Mouse (Mus musculus) heart, embryonic 15.5 days (tissue): ENCODE measurements around the gene Glp2r. TPM values are rescaled to one million over a fixed set of nuclear protein-coding genes. Genes with fewer than 3 reads are reported as not detected.

Experiments
- ATAC-seq: fragments of 200-750 bp; cut with Nextera tagmentation; replicated peaks from 2 replicates; pipeline ENCODE4 v1.8.0; 2017; ENCODE audit warnings: low read depth, moderate TSS enrichment; ENCODE audit not compliant: insufficient number of reproducible peaks, insufficient read depth, low FRiP score
- H3K27ac ChIP-seq: fragments of 300-500 bp; sonication (generic); 2 replicates; pipeline ENCODE4 v1.5.1; 2015; ENCODE audit warnings: mild to moderate bottlenecking, inconsistent platforms
- H3K27me3 ChIP-seq: fragments of 300-500 bp; sonication (generic); 2 replicates; pipeline ENCODE4 v1.6.1; 2015; ENCODE audit warnings: inconsistent platforms
- H3K36me3 ChIP-seq: fragments of 300-500 bp; sonication (generic); 2 replicates; pipeline ENCODE4 v1.6.1; 2015; ENCODE audit warnings: mild to moderate bottlenecking, inconsistent platforms
- H3K4me1 ChIP-seq: fragments of 300-500 bp; sonication (generic); replicated peaks from 2 replicates; pipeline ENCODE4 v1.6.1; 2015; ENCODE audit warnings: inconsistent platforms
- H3K4me2 ChIP-seq: fragments of 300-500 bp; sonication (generic); 2 replicates; pipeline ENCODE4 v1.6.1; 2015; ENCODE audit warnings: inconsistent platforms, mild to moderate bottlenecking, moderate library complexity
- H3K4me3 ChIP-seq: fragments of 300-500 bp; sonication (generic); 2 replicates; pipeline ENCODE4 v1.5.1; 2015; ENCODE audit warnings: mild to moderate bottlenecking, inconsistent platforms
- H3K9ac ChIP-seq: fragments of 300-500 bp; sonication (generic); 2 replicates; pipeline ENCODE4 v1.6.1; 2015; ENCODE audit warnings: mild to moderate bottlenecking, inconsistent platforms
- H3K9me3 ChIP-seq: fragments of 300-500 bp; sonication (generic); replicated peaks from 2 replicates; pipeline ENCODE4 v1.6.1; 2016; ENCODE audit warnings: inconsistent platforms
- WGBS: fragments of 180-500 bp; shearing (Covaris S2); methylation state at CpG from one replicate; pipeline ENCODE4 v1.1.7; 2015; ENCODE audit warnings: mixed read lengths; 5-methylcytosine and 5-hydroxymethylcytosine counted together
- polyA plus RNA-seq: library from polyadenylated mRNA; unstranded; fragments of >200 nt; fragmentation: Nextera tagmentation; extraction: Ambion mirVana; gene quantifications from 2 replicates; pipeline ENCODE4 v1.2.1, GENCODE M21; 2015

The Glp2r gene
- polyA plus RNA-seq, 1 experiment from 2014 or later, result not detected

GRCm38 (mm10) chr11:67657685-67658382 is 113.1 kb downstream of the Glp2r start:
- ATAC-seq, result no peak
- H3K9ac ChIP-seq, result no peak overlapping the region
- WGBS, result 42% methylated on average over 11 of the region's 11 CpGs

GRCm38 (mm10) chr11:67656811-67657210 is 114.1 kb downstream of the Glp2r start:
- H3K27me3 ChIP-seq, result no peaks in the 10 kb centered on the region
- no peak overlapping the region for H3K4me2 ChIP-seq
- no peak for ATAC-seq
- H3K36me3 ChIP-seq, result no peaks in the 10 kb centered on the region
- no peak overlapping the region for H3K9ac ChIP-seq
- H3K4me3 ChIP-seq, result no peak overlapping the region
- no peak overlapping the region for H3K27ac ChIP-seq
- 85% methylated on average over 9 of the region's 9 CpGs for WGBS
- H3K9me3 ChIP-seq, result no peaks in the 10 kb centered on the region
- H3K4me1 ChIP-seq, result peaks cover 21% of the 10 kb centered on the region

More at GRCm38 (mm10) chr11:67657685-67658382, 113.1 kb downstream of the Glp2r start:
- H3K4me2 ChIP-seq, result no peak overlapping the region
- no peaks in the 10 kb centered on the region for H3K36me3 ChIP-seq
- no peak overlapping the region for H3K27ac ChIP-seq
- H3K4me1 ChIP-seq, result peaks cover 17% of the 10 kb centered on the region
- H3K4me3 ChIP-seq, result no peak overlapping the region
- no peaks in the 10 kb centered on the region for H3K9me3 ChIP-seq
- no peaks in the 10 kb centered on the region for H3K27me3 ChIP-seq

DNA sequence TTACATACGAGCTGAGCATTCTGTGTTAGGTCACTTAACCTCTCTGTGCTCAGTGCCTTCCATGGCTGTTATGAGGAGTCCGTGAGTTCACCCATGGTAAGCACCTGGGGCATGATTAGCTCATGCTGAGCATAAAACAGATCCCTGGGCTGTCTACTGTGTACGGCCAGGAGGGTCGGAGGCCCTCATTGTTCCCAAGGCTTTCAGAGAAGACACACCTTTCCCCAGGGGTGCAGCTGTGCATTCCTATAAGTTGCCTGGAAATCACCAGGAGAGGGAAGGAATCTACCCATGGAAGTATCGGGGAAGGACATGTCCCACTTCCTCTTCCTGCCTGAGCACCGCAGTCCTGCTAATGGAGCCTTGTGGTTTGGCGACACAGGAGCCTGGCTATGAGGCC is 114.6 kb downstream of the Glp2r start:
- Histone ChIP-seq H3K9me3 (no peaks in the 10 kb centered on the region), H3K4me1 (peaks cover 21% of the 10 kb centered on the region), H3K9ac (no peak overlapping the region), H3K4me3 (no peak overlapping the region), H3K36me3 (no peaks in the 10 kb centered on the region), H3K4me2 (no peak overlapping the region), H3K27me3 (no peaks in the 10 kb centered on the region), H3K27ac (no peak overlapping the region)
- 82% methylated on average over 7 of the region's 7 CpGs for WGBS
- no peak for ATAC-seq

DNA sequence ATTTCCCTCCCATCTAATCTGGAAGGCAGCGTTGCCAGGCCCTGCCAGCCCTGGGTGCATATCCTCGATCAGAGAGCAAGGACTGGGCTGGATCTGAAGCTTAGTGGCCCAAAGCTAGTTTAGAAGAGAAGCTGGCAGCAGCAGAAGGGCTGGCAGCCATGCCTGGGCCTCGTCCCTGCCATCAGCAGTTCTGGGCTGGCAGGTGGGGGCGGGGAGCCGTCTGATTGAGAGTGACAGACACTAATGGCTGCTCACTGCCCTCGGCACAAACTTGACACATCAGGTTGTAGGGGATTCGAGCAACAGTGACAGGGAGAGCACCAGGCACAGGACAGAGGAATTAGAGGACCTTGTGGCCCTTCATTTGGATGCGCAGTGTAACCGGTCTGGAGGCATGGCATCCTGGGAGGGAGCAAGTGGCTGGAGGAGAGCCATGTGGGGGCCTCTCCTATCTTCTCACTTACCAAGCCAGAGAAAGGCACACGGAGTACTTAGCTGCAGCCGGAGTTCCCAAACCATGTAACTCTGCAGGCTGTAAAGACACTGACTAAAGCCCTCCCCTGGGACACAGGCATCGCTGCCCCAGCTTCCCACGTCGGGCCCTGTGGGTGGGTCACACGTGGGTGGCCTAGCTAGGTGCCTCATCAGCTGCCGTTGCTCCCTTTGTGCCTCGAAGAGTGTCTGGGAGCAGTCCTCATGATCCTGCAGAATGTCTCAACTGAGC is 115.6 kb downstream of the Glp2r start:
- WGBS, result 56% methylated on average over 17 of the region's 17 CpGs
- Histone ChIP-seq H3K9ac (peak overlapping the region; percentile 6; the same call in 1 of the 2 replicates), H3K27ac (0 out of 2 replicates have a peak overlapping the region, but pooled peaks have one; percentile 9), H3K27me3 (0 out of 2 replicates have a peak, but pooled peaks cover 3% of the 10 kb centered on the region), H3K4me1 (peaks cover 21% of the 10 kb centered on the region), H3K36me3 (no peaks in the 10 kb centered on the region), H3K9me3 (no peaks in the 10 kb centered on the region), H3K4me3 (no peak overlapping the region), H3K4me2 (no peak overlapping the region)
- ATAC-seq, result no peak

DNA sequence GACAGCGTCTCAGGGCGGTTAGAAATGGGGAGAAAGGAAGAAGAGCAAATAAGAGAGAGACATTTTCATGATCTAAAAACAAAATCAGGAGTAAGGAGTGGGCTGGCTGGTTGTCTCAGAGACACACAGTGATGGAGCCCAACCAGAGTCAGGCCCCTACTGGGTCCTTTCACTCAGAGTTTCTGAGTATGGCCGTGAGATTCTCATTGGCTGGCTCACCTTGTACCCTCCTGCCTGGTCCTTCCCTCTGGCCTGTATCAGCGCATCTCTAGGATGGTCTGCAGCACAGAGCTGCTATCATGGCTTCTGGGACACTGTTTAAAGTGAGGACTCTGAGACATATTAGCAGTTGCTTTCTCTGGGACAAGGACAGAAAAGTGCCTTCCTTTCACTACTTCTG is 116.4 kb downstream of the Glp2r start:
- H3K4me2 ChIP-seq, result no peak overlapping the region
- H3K4me3 ChIP-seq, result no peak overlapping the region
- no peak overlapping the region for H3K9ac ChIP-seq
- H3K4me1 ChIP-seq, result peaks cover 21% of the 10 kb centered on the region
- no peaks in the 10 kb centered on the region for H3K36me3 ChIP-seq
- H3K9me3 ChIP-seq, result no peaks in the 10 kb centered on the region
- no peak overlapping the region for H3K27ac ChIP-seq
- 0 out of 2 replicates have a peak, but pooled peaks cover 4% of the 10 kb centered on the region for H3K27me3 ChIP-seq
- WGBS, result 89% methylated on average over 4 of the region's 4 CpGs
- no peak for ATAC-seq

DNA sequence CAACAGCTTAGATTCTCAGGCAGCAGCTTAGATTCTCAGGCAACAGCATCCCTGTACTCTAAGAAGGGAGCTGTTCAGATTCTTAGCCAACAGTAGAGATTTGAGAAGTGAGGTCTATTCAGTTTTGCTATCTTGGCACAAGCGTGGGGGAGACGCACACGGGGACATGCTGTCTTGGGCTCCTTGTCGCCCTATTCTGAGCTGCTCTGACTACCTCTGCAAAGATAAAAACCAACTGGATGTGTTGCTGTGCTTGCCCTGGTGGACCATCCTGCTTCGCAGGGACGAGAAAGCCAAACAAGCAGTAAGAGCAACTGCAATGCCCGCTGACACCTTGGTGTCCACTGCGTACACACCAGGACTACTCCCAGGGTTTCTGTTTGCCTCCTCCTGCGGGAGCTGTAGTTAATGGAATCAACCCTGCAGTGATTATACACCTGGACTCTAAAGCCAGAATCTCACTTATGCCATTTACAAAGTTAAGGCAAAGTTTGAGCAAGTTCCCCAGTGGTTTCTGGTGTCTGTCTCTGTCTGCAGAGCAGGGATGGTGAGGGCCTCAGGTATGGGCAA is 117.3 kb downstream of the Glp2r start:
- 0 out of 2 replicates have a peak, but pooled peaks cover 4% of the 10 kb centered on the region for H3K27me3 ChIP-seq
- H3K4me1 ChIP-seq, result peaks cover 21% of the 10 kb centered on the region
- no peak overlapping the region for H3K27ac ChIP-seq
- no peak overlapping the region for H3K9ac ChIP-seq
- no peak overlapping the region for H3K4me3 ChIP-seq
- no peaks in the 10 kb centered on the region for H3K9me3 ChIP-seq
- no peak overlapping the region for H3K4me2 ChIP-seq
- H3K36me3 ChIP-seq, result no peaks in the 10 kb centered on the region
- 78% methylated on average over 9 of the region's 9 CpGs for WGBS
- ATAC-seq, result no peak

- H3K4me3 ChIP-seq, result no peak overlapping the region
- no peak overlapping the region for H3K27ac ChIP-seq
- peaks cover 18% of the 10 kb centered on the region for H3K4me1 ChIP-seq
- ATAC-seq, result no peak
- no peak overlapping the region for H3K4me2 ChIP-seq
- H3K9me3 ChIP-seq, result no peaks in the 10 kb centered on the region
- 0 out of 2 replicates have a peak, but pooled peaks cover 4% of the 10 kb centered on the region for H3K27me3 ChIP-seq
- 0 out of 2 replicates have a peak overlapping the region, but pooled peaks have one; percentile 3 for H3K9ac ChIP-seq
- 42% methylated on average over 6 of the region's 6 CpGs for WGBS
- H3K36me3 ChIP-seq, result no peaks in the 10 kb centered on the region
These were observed 118.1 kb downstream of the Glp2r start for GRCm38 (mm10) chr11:67652893-67653255.

GRCm38 (mm10) chr11:67652194-67652892 is 118.6 kb downstream of the Glp2r start:
- H3K36me3 ChIP-seq, result no peaks in the 10 kb centered on the region
- H3K9ac ChIP-seq, result no peak overlapping the region
- 0 out of 2 replicates have a peak, but pooled peaks cover 4% of the 10 kb centered on the region for H3K27me3 ChIP-seq
- H3K27ac ChIP-seq, result no peak overlapping the region
- peaks cover 16% of the 10 kb centered on the region for H3K4me1 ChIP-seq
- H3K9me3 ChIP-seq, result no peaks in the 10 kb centered on the region
- H3K4me2 ChIP-seq, result no peak overlapping the region
- H3K4me3 ChIP-seq, result no peak overlapping the region
- ATAC-seq, result no peak
- WGBS, result 16% methylated on average over 14 of the region's 14 CpGs

- Histone ChIP-seq H3K9me3 (no peaks in the 10 kb centered on the region), H3K4me2 (no peak overlapping the region), H3K9ac (no peak overlapping the region), H3K36me3 (no peaks in the 10 kb centered on the region), H3K27me3 (0 out of 2 replicates have a peak, but pooled peaks cover 4% of the 10 kb centered on the region), H3K4me3 (no peak overlapping the region), H3K4me1 (peaks cover 16% of the 10 kb centered on the region), H3K27ac (no peak overlapping the region)
- 67% methylated on average over 6 of the region's 6 CpGs for WGBS
- ATAC-seq, result no peak
These were observed 119.2 kb downstream of the Glp2r start for GRCm38 (mm10) chr11:67651731-67652130.

GRCm38 (mm10) chr11:67649971-67650707 is 120.8 kb downstream of the Glp2r start:
- WGBS, result 51% methylated on average over 10 of the region's 10 CpGs

More at GRCm38 (mm10) chr11:67649971-67650707, 120.8 kb downstream of the Glp2r start:
- Histone ChIP-seq H3K27me3 (0 out of 2 replicates have a peak, but pooled peaks cover 4% of the 10 kb centered on the region), H3K4me3 (no peak overlapping the region), H3K9ac (no peak overlapping the region), H3K4me1 (peaks cover 9% of the 10 kb centered on the region), H3K9me3 (no peaks in the 10 kb centered on the region), H3K27ac (no peak overlapping the region), H3K36me3 (no peaks in the 10 kb centered on the region), H3K4me2 (no peak overlapping the region)
- no peak for ATAC-seq
